Mouse (Mus musculus) bone marrow macrophage, adult 2 months (primary cell): ENCODE results near the gene Cryl1.

ENCODE experiments used
- CTCF ChIP-seq: IDR thresholded peaks from 2 replicates; pipeline ENCODE4 v1.5.1; 2012; ENCODE audit warnings: low read depth, mild to moderate bottlenecking, low read length, moderate library complexity
- POLR2A ChIP-seq: IDR thresholded peaks from 2 replicates; pipeline ENCODE4 v1.6.1; 2012; ENCODE audit warnings: mild to moderate bottlenecking, low read depth, low read length, borderline replicate concordance

DNA sequence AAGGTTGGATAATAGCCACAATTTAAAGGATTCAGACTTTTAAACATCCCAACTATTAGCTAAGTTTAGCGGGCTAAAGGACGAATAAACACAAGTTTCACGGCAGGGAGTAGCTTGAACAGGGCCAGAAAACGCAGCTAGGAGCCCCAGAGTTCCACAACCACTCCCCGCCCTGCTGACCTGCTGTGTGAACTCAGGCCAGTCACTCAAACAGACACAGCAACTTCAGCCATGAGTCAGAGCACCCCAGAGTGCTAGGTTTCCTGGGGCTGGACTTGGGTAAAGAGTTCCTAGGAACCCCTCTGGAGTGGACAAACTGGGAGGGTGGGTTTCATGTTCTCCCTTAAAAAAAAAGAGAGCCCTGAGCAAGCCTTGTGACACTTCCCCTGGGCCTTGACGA, 59.7 kb downstream of the Cryl1 start:
- TF ChIP-seq CTCF (no peak), POLR2A (no peak)
